Mouse (Mus musculus) megakaryocyte-erythroid progenitor cell, adult 5-6 weeks (primary cell): ENCODE measurements around the gene Prdx4. TPM values are rescaled to one million over a fixed set of nuclear protein-coding genes. Genes with fewer than 3 reads are reported as not detected.
"Not testable (repeated sequence)": the region's sequence is repeated elsewhere in the genome, so short reads cannot be mapped to it uniquely, and the experiment has no call there.

Source experiments
- ATAC-seq: replicated peaks from 2 replicates; pipeline ENCODE4 v1.8.0; 2016; ENCODE audit warnings: mild to moderate bottlenecking, inconsistent platforms; ENCODE audit not compliant: severe bottlenecking, poor library complexity, low FRiP score, low TSS enrichment
- total RNA-seq, 2 experiments: library from RNA; stranded (forward) in 1 of 2; stranded (reverse) in 1 of 2; fragments of 200-1000, 215-1000 nt in 1 of 2; fragments of >200 nt in 1 of 2; fragmentation: Nextera tagmentation in 1 of 2; gene quantifications; 2 replicates each; pipeline ENCODE4 v1.2.3; 2014 to 2017

The Prdx4 gene
- total RNA-seq (2014; fragmentation: Nextera tagmentation) (79.7 and 90.9 TPM in 2 replicates), total RNA-seq (2017) (70.2 and 74.9 TPM in 2 replicates)

- no peak for ATAC-seq
Measured at GRCm38 (mm10) chrX:155340654-155341053, at the start of gene Prdx4. Prdx4 (minus strand) TSS chrX:155340754.

GRCm38 (mm10) chrX:155376538-155376937 lies 36.0 kb upstream of the Prdx4 start:
- ATAC-seq, result no peak

DNA sequence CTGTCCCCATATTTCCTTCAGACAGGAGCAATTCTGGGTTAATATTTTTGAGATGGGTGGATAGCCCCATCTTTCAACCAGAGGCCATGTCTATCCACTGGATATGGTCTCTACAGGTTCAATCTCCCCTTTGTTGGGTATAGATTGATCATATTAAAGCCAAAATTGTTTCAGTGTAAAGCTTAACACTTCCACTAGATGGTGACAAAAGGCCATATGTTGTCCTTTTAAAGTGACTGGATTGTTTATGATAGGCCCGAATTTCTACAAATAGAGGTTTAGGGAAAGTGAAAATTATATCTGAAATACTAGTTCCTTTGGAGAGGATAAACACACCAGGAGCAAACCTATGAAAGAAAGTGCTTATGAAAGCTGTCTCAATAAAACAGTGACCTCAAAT lies 34.9 kb upstream of the Prdx4 start:
- no peak for ATAC-seq

GRCm38 (mm10) chrX:155370110-155370509 lies 29.6 kb upstream of the Prdx4 start:
- ATAC-seq, result not testable (repeated sequence)

DNA sequence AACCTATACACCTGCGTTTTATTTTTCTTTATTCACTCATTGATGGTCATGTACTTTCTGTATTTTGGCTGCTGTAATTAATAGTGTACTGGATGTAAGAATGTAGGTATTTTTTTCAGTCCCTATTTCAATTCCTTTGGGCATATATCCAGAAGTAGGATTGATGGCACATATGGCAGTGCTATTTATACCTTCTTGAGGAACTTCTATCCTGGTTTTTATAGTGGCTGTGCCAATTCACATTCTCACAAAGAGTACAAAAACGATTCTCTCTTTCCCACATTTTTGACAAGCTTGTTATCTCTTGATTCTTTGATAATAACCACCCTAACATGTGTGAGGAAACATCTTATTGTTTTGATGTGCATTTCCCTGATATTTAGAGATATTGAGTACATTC lies 24.5 kb upstream of the Prdx4 start:
- no peak for ATAC-seq

GRCm38 (mm10) chrX:155346249-155346648 lies 5.7 kb upstream of the Prdx4 start:
- ATAC-seq, result no peak

- ATAC-seq, result peak; percentile 99
Measured at GRCm38 (mm10) chrX:155337905-155338721, 2.4 kb downstream of the Prdx4 start.

DNA sequence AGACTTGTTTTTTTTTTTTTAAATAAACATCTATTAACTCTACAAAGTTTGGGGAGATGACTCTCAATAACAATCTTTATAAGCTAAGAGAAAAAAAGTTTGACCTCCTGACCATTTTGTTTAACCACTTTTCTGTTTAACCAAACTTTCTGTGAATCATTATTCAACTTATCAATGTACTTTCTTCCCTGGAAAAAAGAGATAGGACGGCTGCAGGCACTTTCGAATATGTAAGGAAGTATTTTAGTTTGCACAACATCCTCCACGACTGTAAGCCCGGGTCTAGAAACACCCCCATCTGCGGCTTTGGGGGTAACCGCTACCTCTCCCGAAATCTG lies 3.0 kb downstream of the Prdx4 start:
- no peak for ATAC-seq

- peak; percentile 87 for ATAC-seq
Measured at GRCm38 (mm10) chrX:155318005-155318404, 22.5 kb downstream of the Prdx4 start.

- 0 out of 2 replicates have a peak, but pooled peaks have one; percentile 57 for ATAC-seq
Measured at GRCm38 (mm10) chrX:155306390-155306789, 34.2 kb downstream of the Prdx4 start.

DNA sequence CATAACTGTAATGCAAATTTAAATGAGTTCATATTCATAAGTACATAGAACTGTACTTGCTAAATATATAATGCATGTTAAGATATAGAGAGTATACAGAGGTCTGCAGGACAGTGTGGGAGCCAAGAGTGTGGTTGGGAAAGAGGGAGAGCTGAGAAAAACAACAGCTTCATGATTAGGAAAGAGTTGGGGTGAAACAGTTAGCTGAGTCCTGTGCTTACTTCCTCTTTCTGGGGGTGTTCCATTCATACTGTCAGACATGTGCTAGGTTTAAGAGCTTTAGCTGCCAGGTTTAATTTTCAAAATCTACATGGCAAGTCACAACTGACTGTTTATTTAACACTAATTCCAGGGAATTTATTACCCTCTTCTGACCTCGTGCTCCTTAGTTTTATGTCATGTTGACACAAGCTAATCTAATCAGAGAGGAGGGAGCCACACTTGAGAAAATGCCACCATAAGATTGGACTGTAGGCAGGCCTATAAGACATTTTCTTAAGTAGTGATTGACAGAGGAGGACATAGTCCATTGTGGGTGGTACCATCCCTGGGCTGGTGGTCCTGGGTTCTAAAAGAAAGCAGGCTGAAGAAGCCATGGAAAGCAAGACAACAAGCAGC lies 60.0 kb downstream of the Prdx4 start:
- no peak for ATAC-seq

- ATAC-seq, result no peak
Measured at GRCm38 (mm10) chrX:155278483-155278882, 62.1 kb downstream of the Prdx4 start.

Other genes starting within 250 kb of the Prdx4 start
- gene Magea2, start 247.1 kb downstream of the Prdx4 start, total RNA-seq (2014; fragmentation: Nextera tagmentation), result not detected in 2 replicates
- not detected in 2 replicates for gene Magea2, start 247.1 kb downstream of the Prdx4 start, total RNA-seq (2017)
- gene Cldn34b2, start 212.3 kb downstream of the Prdx4 start, total RNA-seq (2014; fragmentation: Nextera tagmentation), result not detected in 2 replicates
- gene Cldn34b2, start 212.3 kb downstream of the Prdx4 start, total RNA-seq (2017), result not detected in 2 replicates
- gene Sat1, start 124.3 kb downstream of the Prdx4 start, total RNA-seq (2014; fragmentation: Nextera tagmentation), result 31.4 and 37.1 TPM in 2 replicates
- gene Sat1, start 124.3 kb downstream of the Prdx4 start, total RNA-seq (2017), result 76.2 and 82.5 TPM in 2 replicates
- 18.1 and 34.5 TPM in 2 replicates for gene Acot9, start 78.3 kb downstream of the Prdx4 start, total RNA-seq (2014; fragmentation: Nextera tagmentation)
- gene Acot9, start 78.3 kb downstream of the Prdx4 start, total RNA-seq (2017), result 25.1 and 27.0 TPM in 2 replicates